Mouse (Mus musculus) embryonic fibroblast, embryonic 13.5 days (primary cell): ENCODE measurements around the gene Jph4.

Experiments used
- CTCF ChIP-seq: IDR thresholded peaks from 2 replicates; pipeline ENCODE4 v1.5.1; 2011; ENCODE audit warnings: mild to moderate bottlenecking, control low read depth, low read length, moderate library complexity, borderline replicate concordance; ENCODE audit not compliant: insufficient read depth
- POLR2A ChIP-seq: IDR thresholded peaks from 2 replicates; pipeline ENCODE4 v1.6.1; 2011; ENCODE audit warnings: low read depth, mild to moderate bottlenecking, control low read depth, low read length, moderate library complexity

GRCm38 (mm10) chr14:55152951-55153481, 36.3 kb upstream of the Jph4 start:
- no peak for TF ChIP-seq CTCF
- no peak for TF ChIP-seq POLR2A
